Mouse (Mus musculus) C2C12 (cell line): ENCODE results near the gene Mon1a.

Source experiments
- CTCF ChIP-seq: IDR thresholded peaks from one replicate; pipeline ENCODE4 v1.5.1; 2011; ENCODE audit not compliant: control insufficient read depth, insufficient read depth, insufficient read length
- FOSL1 ChIP-seq: IDR thresholded peaks from one replicate; pipeline ENCODE4 v1.8.0; 2011; ENCODE audit warnings: mild to moderate bottlenecking, low read length; ENCODE audit not compliant: poor library complexity, insufficient read depth, severe bottlenecking
- MAX ChIP-seq: IDR thresholded peaks from one replicate; pipeline ENCODE4 v1.6.1; 2011; ENCODE audit warnings: mild to moderate bottlenecking, control low read depth
- USF1 ChIP-seq: IDR thresholded peaks from one replicate; pipeline ENCODE4 v1.6.1; 2011; ENCODE audit warnings: low read depth, mild to moderate bottlenecking, control low read depth, moderate library complexity

DNA sequence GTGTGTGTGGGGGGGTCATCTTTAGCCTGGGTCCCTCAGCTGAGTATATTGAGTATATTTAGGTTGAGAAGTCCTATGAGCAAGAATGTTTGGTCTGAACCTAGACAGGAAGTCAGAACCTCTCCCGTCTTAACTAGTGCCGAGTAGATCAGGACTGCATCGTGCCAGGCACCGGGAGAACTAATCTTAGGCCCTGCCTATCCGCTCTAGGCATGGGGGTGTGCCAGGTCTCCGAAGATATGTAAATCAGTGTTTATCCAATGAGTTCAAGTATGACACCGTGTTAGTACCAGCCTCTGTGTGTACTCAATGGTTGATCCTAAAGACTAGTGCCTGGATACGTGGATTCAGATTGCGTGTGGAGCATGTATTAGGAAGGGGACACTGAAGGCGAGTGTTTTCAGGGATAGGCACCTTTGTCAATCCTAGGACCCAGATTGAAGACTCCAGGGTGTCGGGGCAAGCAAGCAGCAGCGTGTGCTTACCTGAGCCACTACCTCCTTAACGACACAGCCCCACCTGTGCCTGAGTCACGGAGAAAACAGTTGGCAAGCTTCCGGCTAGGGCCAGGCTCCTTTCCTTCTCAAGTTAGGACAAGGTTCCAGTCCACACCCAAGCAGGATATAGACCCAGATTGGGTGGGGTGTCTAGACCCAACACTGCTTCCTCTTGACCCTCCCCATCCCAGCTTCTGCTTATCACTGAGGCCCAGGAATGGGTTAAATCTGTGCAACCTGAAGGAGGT, 22.2 kb downstream of the Mon1a start:
- no peak for TF ChIP-seq CTCF
- TF ChIP-seq USF1, result no peak
- TF ChIP-seq FOSL1, result no peak
- TF ChIP-seq MAX, result no peak
